Mouse (Mus musculus) heart, adult 2 months (tissue): ENCODE data around the gene Dct. TPM values are rescaled to one million over a fixed set of nuclear protein-coding genes. Genes with fewer than 3 reads are reported as not detected.
A peak's percentile ranks its signal among the peaks of the same experiment; 100 is the strongest.

ENCODE experiments used
- DNase-seq, 2 experiments: peaks; one replicate each; pipeline ENCODE4 v3.0.0; 2021
- H3K27ac ChIP-seq: fragments of 200-600 bp; 2 replicates; pipeline ENCODE4 v1.8.1; 2022
- H3K27me3 ChIP-seq: fragments of 200-500 bp; 2 replicates; pipeline ENCODE4 v1.6.1; 2012; ENCODE audit warnings: mild to moderate bottlenecking, low read length, inconsistent platforms, mixed read lengths; ENCODE audit not compliant: control insufficient read depth, insufficient read depth
- H3K36me3 ChIP-seq: fragments of 200-500 bp; 2 replicates; pipeline ENCODE4 v1.6.1; 2012; ENCODE audit warnings: low read length, inconsistent platforms; ENCODE audit not compliant: control insufficient read depth, insufficient read depth
- H3K4me1 ChIP-seq: fragments of 200-500 bp; 2 replicates; pipeline ENCODE4 v1.6.1; 2011; ENCODE audit warnings: low read length; ENCODE audit not compliant: control insufficient read depth, insufficient read depth
- H3K4me3 ChIP-seq: fragments of 200-600 bp; 2 replicates; pipeline ENCODE4 v1.8.1; 2022
- H3K79me2 ChIP-seq: fragments of 200-500 bp; replicated peaks from 2 replicates; pipeline ENCODE4 v1.6.1; 2012; ENCODE audit warnings: mild to moderate bottlenecking, inconsistent platforms, low read length, moderate library complexity, mixed read lengths; ENCODE audit not compliant: control insufficient read depth, insufficient read depth
- H3K9ac ChIP-seq: fragments of 200-500 bp; 2 replicates; pipeline ENCODE4 v1.6.1; 2012; ENCODE audit warnings: low read depth, mild to moderate bottlenecking, control low read depth, inconsistent platforms, low read length, mixed read lengths
- CTCF ChIP-seq: fragments of 200-600 bp; IDR thresholded peaks from 2 replicates; pipeline ENCODE4 v1.8.1; 2022; ENCODE audit warnings: antibody characterized with exemption, mild to moderate bottlenecking, moderate library complexity
- EP300 ChIP-seq: fragments of 200-500 bp; IDR thresholded peaks from 2 replicates; pipeline ENCODE4 v1.6.1; 2011; ENCODE audit warnings: low read depth, low read length, control low read depth; ENCODE audit not compliant: insufficient read depth
- POLR2A ChIP-seq: fragments of 200-500 bp; IDR thresholded peaks from 2 replicates; pipeline ENCODE4 v1.6.1; 2011; ENCODE audit warnings: mild to moderate bottlenecking, low read depth, low read length, control low read depth; ENCODE audit not compliant: insufficient read depth
- WGBS: fragments of 180-500 bp; shearing (Covaris S2); methylation state at CpG from one replicate; pipeline ENCODE4 v1.1.7; 2018; 5-methylcytosine and 5-hydroxymethylcytosine counted together
- intact Hi-C: fragments of 180-260 bp; cut with DNase I; formaldehyde crosslinking; loops from one replicate; pipeline ENCODE4 v1.15.1; 2025
- polyA plus RNA-seq: library from polyadenylated mRNA; depleted of rRNA; stranded (reverse); fragments of >200 nt; gene quantifications from 2 replicates; pipeline ENCODE4 v1.2.3, GENCODE M21; 2012
- total RNA-seq, 2 experiments: library from RNA; stranded (reverse); gene quantifications; 2 replicates each; pipeline ENCODE4 v1.2.3; 2021

The Dct gene
- total and polyA plus RNA-seq, 3 experiments = 2.1 to 5.1 (median 2.5) TPM

GRCm38 (mm10) chr14:118088437-118089207 lies 36.6 kb upstream of the Dct start:
- intact Hi-C loops = loop anchor here (1.0 to 5.0 kb wide), 4 partner anchors 19 to 81 kb away; partner anchors contain the start of gene Tgds
- Histone ChIP-seq H3K4me3 (peak overlapping the region; percentile 81), H3K9ac (peak overlapping the region; percentile 71), H3K79me2 (no peaks in the 10 kb centered on the region), H3K4me1 (peaks cover 1% of the 10 kb centered on the region; the same call in 1 of the 2 replicates), H3K27me3 (no peaks in the 10 kb centered on the region), H3K36me3 (no peaks in the 10 kb centered on the region), H3K27ac (peak overlapping the region; percentile 89)
- no peak for TF ChIP-seq POLR2A
- no peak for TF ChIP-seq EP300
- WGBS = 6% methylated on average over 22 of the region's 22 CpGs
- DNase-seq = no peak

GRCm38 (mm10) chr14:118086271-118087035 lies 34.4 kb upstream of the Dct start:
- DNase-seq = no peak
- no peaks in the 10 kb centered on the region for H3K79me2 ChIP-seq
- H3K27me3 ChIP-seq = no peaks in the 10 kb centered on the region
- 40% methylated on average over 5 of the region's 5 CpGs for WGBS
- no peak for TF ChIP-seq EP300
- no peak for TF ChIP-seq CTCF
- TF ChIP-seq POLR2A = no peak
- H3K27ac ChIP-seq = no peak overlapping the region
- H3K36me3 ChIP-seq = no peaks in the 10 kb centered on the region
- intact Hi-C loops = loop anchor here (5.0 kb wide), 1 partner anchor 79 kb away; no protein-coding TSS in a partner anchor
- no peak overlapping the region for H3K4me3 ChIP-seq
- H3K9ac ChIP-seq = no peak overlapping the region
- peaks cover 1% of the 10 kb centered on the region; the same call in 1 of the 2 replicates for H3K4me1 ChIP-seq

GRCm38 (mm10) chr14:118083851-118084250 lies 31.8 kb upstream of the Dct start:
- Histone ChIP-seq H3K4me3 (no peak overlapping the region), H3K27ac (no peak overlapping the region), H3K27me3 (no peaks in the 10 kb centered on the region), H3K36me3 (no peaks in the 10 kb centered on the region), H3K9ac (no peak overlapping the region), H3K4me1 (peaks cover 1% of the 10 kb centered on the region; the same call in 1 of the 2 replicates), H3K79me2 (no peaks in the 10 kb centered on the region)
- 88% methylated on average over 6 of the region's 6 CpGs for WGBS
- intact Hi-C loops = no loop called here
- TF ChIP-seq CTCF (no peak), POLR2A (no peak), EP300 (no peak)
- no peak for DNase-seq

GRCm38 (mm10) chr14:118080606-118081005 lies 28.6 kb upstream of the Dct start:
- WGBS = 43% methylated on average over 11 of the region's 11 CpGs

GRCm38 (mm10) chr14:118070100-118070499 lies 18.1 kb upstream of the Dct start:
- H3K79me2 ChIP-seq = no peaks in the 10 kb centered on the region
- no peak for TF ChIP-seq CTCF
- 0 out of 2 replicates have a peak, but pooled peaks have one; percentile 37 for TF ChIP-seq EP300
- intact Hi-C loops = no loop called here
- peak overlapping the region; percentile 84 for H3K27ac ChIP-seq
- no peak overlapping the region for H3K4me3 ChIP-seq
- DNase-seq = no peak
- no peaks in the 10 kb centered on the region for H3K36me3 ChIP-seq
- H3K9ac ChIP-seq = no peak overlapping the region
- 39% methylated on average over 12 of the region's 12 CpGs for WGBS
- peaks cover 2% of the 10 kb centered on the region; the same call in 1 of the 2 replicates for H3K4me1 ChIP-seq
- no peaks in the 10 kb centered on the region for H3K27me3 ChIP-seq

More at GRCm38 (mm10) chr14:118080606-118081005, 28.6 kb upstream of the Dct start:
- Histone ChIP-seq H3K27me3 (no peaks in the 10 kb centered on the region), H3K79me2 (no peaks in the 10 kb centered on the region), H3K4me1 (no peaks in the 10 kb centered on the region), H3K4me3 (0 out of 2 replicates have a peak overlapping the region, but pooled peaks have one; percentile 2), H3K27ac (no peak overlapping the region), H3K9ac (no peak overlapping the region), H3K36me3 (no peaks in the 10 kb centered on the region)
- DNase-seq = no peak
- no peak for TF ChIP-seq POLR2A
- TF ChIP-seq CTCF = no peak
- TF ChIP-seq EP300 = no peak
- intact Hi-C loops = no loop called here
